Mouse (Mus musculus): ENCODE data around the gene Pbld1.

GRCm38 (mm10) chr10:63038571-63039320 lies 21.2 kb upstream of the Pbld1 start:
- no peak for TF ChIP-seq CTCF (IDR thresholded peaks at IDR 0.05; ENCODE audit: low read depth)
- no peak for TF ChIP-seq EP300 (IDR thresholded peaks at IDR 0.05; ENCODE audit: low read depth)

Data from liver, embryonic 14.5 days (tissue).